Mouse (Mus musculus) bone marrow, adult 2 months (tissue): ENCODE measurements around the gene Cd34.

ENCODE experiments used
- CTCF ChIP-seq: fragments of 200-500 bp; IDR thresholded peaks from 2 replicates; pipeline ENCODE4 v1.5.1; 2011; ENCODE audit warnings: low read length, control low read depth; ENCODE audit not compliant: control insufficient read depth, insufficient read depth
- POLR2A ChIP-seq: fragments of 200-500 bp; IDR thresholded peaks from 2 replicates; pipeline ENCODE4 v1.6.1; 2011; ENCODE audit warnings: low read depth, mild to moderate bottlenecking, control low read depth, low read length, borderline replicate concordance; ENCODE audit not compliant: control insufficient read depth

DNA sequence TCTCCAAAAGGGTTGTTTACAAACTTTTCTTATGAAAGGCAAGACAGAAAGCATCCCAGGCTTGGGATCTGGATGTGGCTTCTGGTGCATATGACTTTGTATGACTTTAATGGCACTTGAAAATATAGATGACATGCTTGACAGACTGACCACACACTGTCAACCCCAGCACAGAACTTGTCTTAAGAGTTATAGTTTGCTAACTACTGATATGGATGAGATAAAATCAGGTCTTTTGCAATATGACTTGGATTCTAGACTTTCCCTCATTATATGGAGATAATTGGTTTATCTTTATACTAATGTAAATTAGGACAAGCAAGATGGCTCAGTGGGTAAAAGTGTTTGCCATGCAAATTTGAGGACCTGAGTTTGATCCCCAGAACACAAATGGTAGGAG is 4.3 kb downstream of the Cd34 start:
- no peak for TF ChIP-seq POLR2A
- no peak for TF ChIP-seq CTCF
